In genomic region chr3:122274241-122275024, GRCm38 (mm10) we compare ENCODE assay signal across 8 mouse cellular contexts. TPM values are rescaled to one million over a fixed set of nuclear protein-coding genes. Genes with fewer than 3 reads are reported as not detected.
DNase-seq lines count a peak whose midpoint lies in the region; ATAC-seq and TF ChIP-seq lines count a peak whose summit lies in the region.

Gene Dnttip2 (plus strand): TSS chr3:122274388.

- no peaks in the 10 kb centered on the region for H3K27me3 ChIP-seq in E14TG2a.4 (ENCODE audit: insufficient read depth, low read length)
- no peaks in the 10 kb centered on the region for H3K27me3 ChIP-seq in forebrain, embryonic 11.5 days (ENCODE audit: control insufficient read depth, insufficient read depth, low read length)
- H3K27me3 ChIP-seq in heart, postnatal 0 days (ENCODE audit: control insufficient read depth, insufficient read depth, low read length), result no peaks in the 10 kb centered on the region

- peak within 1 kb of the TSS; percentile 31 for H3K27ac ChIP-seq in forebrain, embryonic 11.5 days (ENCODE audit: low read depth, low read length)
- peak within 1 kb of the TSS; percentile 84 for H3K27ac ChIP-seq in heart, postnatal 0 days (ENCODE audit: low read depth)

- peak within 1 kb of the TSS; percentile 89 for H3K9ac ChIP-seq in forebrain, embryonic 11.5 days (ENCODE audit: low read length)
- peak within 1 kb of the TSS; percentile 97 for H3K9ac ChIP-seq in heart, postnatal 0 days (replicated peaks; ENCODE audit: low read depth, low read length)

- no peaks in the 10 kb centered on the region for H3K9me3 ChIP-seq in E14TG2a.4 (ENCODE audit: low read length)
- no peaks in the 10 kb centered on the region for H3K9me3 ChIP-seq in forebrain, embryonic 11.5 days (ENCODE audit: control insufficient read depth, low read length)
- H3K9me3 ChIP-seq in heart, postnatal 0 days (replicated peaks; ENCODE audit: control insufficient read depth, low read length), result no peaks in the 10 kb centered on the region

- WGBS in forebrain, embryonic 11.5 days, result under 1% methylated on average over 53 of the region's 57 CpGs
- under 1% methylated on average over 55 of the region's 57 CpGs for WGBS in heart, postnatal 0 days
- under 1% methylated on average over 57 of the region's 57 CpGs for WGBS in lung, adult 2 months

- TF ChIP-seq EP300 in heart, postnatal 0 days (IDR thresholded peaks at IDR 0.05; ENCODE audit: low read depth), result no peak; the same call in 1 of the 2 replicates

- no peak for TF ChIP-seq CTCF in E14TG2a.4 (conservative IDR thresholded peaks at IDR 0.05; ENCODE audit: low read length)
- no peak for TF ChIP-seq CTCF in heart, postnatal 0 days (IDR thresholded peaks at IDR 0.05; ENCODE audit: low read depth)
- no peak for TF ChIP-seq CTCF in lung, adult 2 months (IDR thresholded peaks at IDR 0.05; ENCODE audit: insufficient read depth, low read length)

- peaks cover 64% of the 10 kb centered on the region for H3K4me1 ChIP-seq in E14TG2a.4 (replicated peaks; ENCODE audit: low read depth, low read length)
- peaks cover 19% of the 10 kb centered on the region for H3K4me1 ChIP-seq in forebrain, embryonic 11.5 days (replicated peaks; ENCODE audit: control insufficient read depth, insufficient read depth, low read length)
- H3K4me1 ChIP-seq in heart, postnatal 0 days (ENCODE audit: control insufficient read depth, insufficient read depth), result peaks cover 10% of the 10 kb centered on the region
- H3K4me1 ChIP-seq in lung, adult 2 months (ENCODE audit: control insufficient read depth, insufficient read depth, low read length), result peaks cover 9% of the 10 kb centered on the region

- H3K36me3 ChIP-seq in E14TG2a.4 (ENCODE audit: insufficient read depth, low read length), result peaks cover 45% of the 10 kb centered on the region
- H3K36me3 ChIP-seq in forebrain, embryonic 11.5 days (ENCODE audit: control insufficient read depth, insufficient read depth, low read length), result peaks cover 2% of the 10 kb centered on the region; the same call in 1 of the 2 replicates
- H3K36me3 ChIP-seq in heart, postnatal 0 days (replicated peaks; ENCODE audit: control insufficient read depth, insufficient read depth, low read length), result peaks cover 42% of the 10 kb centered on the region

- peak within 1 kb of the TSS; percentile 100 for H3K4me3 ChIP-seq in E14TG2a.4 (replicated peaks; ENCODE audit: low read length)
- H3K4me3 ChIP-seq in forebrain, embryonic 11.5 days (ENCODE audit: low read depth, low read length), result peak within 1 kb of the TSS; percentile 88
- peak within 1 kb of the TSS; percentile 99 for H3K4me3 ChIP-seq in heart, postnatal 0 days (ENCODE audit: low read depth, low read length)
- peak within 1 kb of the TSS; percentile 89 for H3K4me3 ChIP-seq in lung, adult 2 months (replicated peaks; ENCODE audit: extremely low read depth, low read depth, low read length)

- peak; percentile 91 for DNase-seq in c-Kit-positive CD71-positive TER-119-negative erythroid progenitor cells, embryonic 14.5 days (ENCODE audit: low read depth)
- DNase-seq in forebrain, embryonic 11.5 days (ENCODE audit: low spot score), result peak; percentile 95
- peak; percentile 96 for DNase-seq in heart, postnatal 0 days (ENCODE audit: low spot score)
- DNase-seq in kidney, postnatal 4 days, result peak; percentile 94 to 96
- peak; percentile 87 for DNase-seq in lung, adult 2 months
- peak; percentile 67 to 75 for DNase-seq in thymus, adult 18-20 months

- TF ChIP-seq POLR2A in lung, adult 2 months (IDR thresholded peaks at IDR 0.05; ENCODE audit: borderline replicate concordance, extremely low read depth, low read depth, low read length), result peak; percentile 82

- ATAC-seq in forebrain, embryonic 11.5 days (replicated peaks; ENCODE audit: low FRiP score), result peak; percentile 95
- peak; percentile 98 for ATAC-seq in heart, postnatal 0 days (ENCODE audit: insufficient read depth, low read depth)
- ATAC-seq in neutrophil, adult 5-6 weeks (ENCODE audit: extremely low read depth, insufficient number of reproducible peaks, low FRiP score, poor library complexity, severe bottlenecking), result peak; percentile 87

- peak within 1 kb of the TSS; percentile 75 for H3K4me2 ChIP-seq in forebrain, embryonic 11.5 days (ENCODE audit: low read depth, low read length, severe bottlenecking)
- peak within 1 kb of the TSS; percentile 92 for H3K4me2 ChIP-seq in heart, postnatal 0 days (ENCODE audit: low read depth, low read length)

RNA-seq across cellular contexts. Expression of gene Dnttip2, which starts in this region (rescaled TPM):
- polyA plus RNA-seq in forebrain, embryonic 11.5 days (2014; fragmentation: Nextera tagmentation; extraction: Ambion mirVana), result 85.2 and 92.3 TPM in 2 replicates
- total RNA-seq in heart, postnatal 0 days (2014; rRNA removed; ENCODE audit: low replicate concordance), result 9.3 and 11.2 TPM in 2 replicates
- polyA plus RNA-seq in heart, postnatal 0 days (2015; fragmentation: Nextera tagmentation; extraction: Ambion mirVana), result 31.7 and 33.4 TPM in 2 replicates
- polyA plus RNA-seq in lung, adult 2 months (2012; rRNA removed), result 5.6 and 8.1 TPM in 2 replicates
- 98.6 and 101 TPM in 2 replicates for total RNA-seq in neutrophil, adult 5-6 weeks (2017)

Comparison
In these comparisons a context has a peak if more than half of its experiments do, and no peak if none do; other contexts are left out.
1. Peak in every context shown above with its lines: DNase-seq, ATAC-seq, H3K4me3 ChIP-seq and H3K27ac ChIP-seq.